Mouse (Mus musculus): Measurements from ENCODE around the gene Nudt9.

Nudt9 gene

DNA sequence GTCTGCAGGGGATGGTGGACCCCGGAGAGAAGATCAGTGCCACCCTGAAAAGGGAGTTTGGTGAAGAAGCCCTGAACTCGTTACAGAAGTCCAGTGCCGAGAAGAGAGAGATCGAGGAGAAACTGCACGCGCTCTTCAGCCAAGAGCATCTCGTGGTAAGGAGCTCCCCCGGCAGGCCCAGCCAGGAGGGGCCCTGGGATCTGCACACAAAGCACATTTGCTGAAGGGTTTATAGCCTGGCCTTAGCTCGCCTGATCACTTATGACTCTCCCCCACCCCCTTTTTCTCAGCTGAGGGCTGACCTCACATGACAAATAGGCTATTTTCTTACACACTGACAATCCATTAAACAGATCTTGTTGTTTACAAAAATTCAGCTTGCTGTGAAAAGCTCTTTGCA is 13.5 kb downstream of the Nudt9 start:
- ChIA-PET POLR2A (interaction anchor here in 2 of 4 experiments (0.7 to 1.8 kb wide), 3 partner anchors 11 to 387 kb away, joined by 3 to 7 read pairs (median 3); no protein-coding TSS in a partner anchor), CTCF (interaction anchor here (0.7 to 5.3 kb wide), 8 partner anchors 11 to 307 kb away, joined by 3 to 28 read pairs (median 6); no protein-coding TSS in a partner anchor)

GRCm38 (mm10) chr5:104060429-104060828 is 14.3 kb downstream of the Nudt9 start:
- ChIA-PET CTCF (interaction anchor here in 3 of 4 experiments (1.4 to 5.3 kb wide), 4 partner anchors 14 to 61 kb away, joined by 4 to 28 read pairs (median 8); no protein-coding TSS in a partner anchor), POLR2A (interaction anchor here in 2 of 4 experiments (0.7 to 1.8 kb wide), 3 partner anchors 10 to 386 kb away, joined by 3 to 7 read pairs (median 3); no protein-coding TSS in a partner anchor)

DNA sequence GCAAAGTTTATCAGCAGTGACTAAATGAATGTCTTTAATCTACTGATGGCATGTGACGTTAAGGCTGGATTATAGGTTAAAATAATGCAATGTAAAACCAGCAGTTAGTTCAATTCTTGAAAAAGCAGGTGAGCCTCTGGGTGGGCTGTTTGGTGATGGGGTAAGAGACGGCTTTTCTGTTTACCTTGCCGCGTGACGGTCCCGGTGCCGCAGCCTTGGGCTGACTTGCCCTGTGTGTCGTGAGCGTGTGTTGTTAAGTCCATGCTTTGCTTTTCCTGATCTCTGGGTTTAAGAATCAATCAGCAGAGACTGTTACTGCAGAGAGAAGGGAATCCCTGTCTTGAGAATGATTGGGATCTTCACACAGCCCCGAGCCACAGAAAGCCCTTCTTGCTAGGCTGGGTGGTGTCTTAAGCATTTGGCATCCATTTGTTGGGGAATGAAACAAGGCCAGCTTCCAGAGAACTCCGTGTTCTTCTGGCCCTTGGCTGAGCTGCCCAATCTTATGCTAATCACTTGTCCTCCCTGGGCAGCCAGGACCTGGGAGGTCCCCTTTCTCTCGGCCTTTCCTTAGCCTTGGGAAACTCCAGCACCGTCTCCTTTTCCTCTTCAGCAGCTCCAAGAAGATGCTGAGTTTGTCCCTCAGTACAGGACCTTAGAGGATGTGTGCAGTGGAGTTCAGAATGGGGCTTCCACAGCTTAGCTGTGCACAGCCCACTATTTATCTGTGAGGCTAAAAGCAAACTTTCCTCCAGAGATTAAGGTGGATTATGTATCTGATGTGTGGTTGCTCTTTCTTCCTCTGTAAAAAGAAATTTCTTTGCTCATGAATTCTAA is 16.0 kb downstream of the Nudt9 start:
- ChIA-PET POLR2A (interaction anchor here in 3 of 4 experiments (0.7 to 2.0 kb wide), 6 partner anchors 8 to 1190 kb away, joined by 3 to 4 read pairs (median 4); no protein-coding TSS in a partner anchor), CTCF (interaction anchor here in 2 of 4 experiments (0.5 to 1.4 kb wide), 2 partner anchors 62 to 632 kb away, joined by 4 read pairs; no protein-coding TSS in a partner anchor)

DNA sequence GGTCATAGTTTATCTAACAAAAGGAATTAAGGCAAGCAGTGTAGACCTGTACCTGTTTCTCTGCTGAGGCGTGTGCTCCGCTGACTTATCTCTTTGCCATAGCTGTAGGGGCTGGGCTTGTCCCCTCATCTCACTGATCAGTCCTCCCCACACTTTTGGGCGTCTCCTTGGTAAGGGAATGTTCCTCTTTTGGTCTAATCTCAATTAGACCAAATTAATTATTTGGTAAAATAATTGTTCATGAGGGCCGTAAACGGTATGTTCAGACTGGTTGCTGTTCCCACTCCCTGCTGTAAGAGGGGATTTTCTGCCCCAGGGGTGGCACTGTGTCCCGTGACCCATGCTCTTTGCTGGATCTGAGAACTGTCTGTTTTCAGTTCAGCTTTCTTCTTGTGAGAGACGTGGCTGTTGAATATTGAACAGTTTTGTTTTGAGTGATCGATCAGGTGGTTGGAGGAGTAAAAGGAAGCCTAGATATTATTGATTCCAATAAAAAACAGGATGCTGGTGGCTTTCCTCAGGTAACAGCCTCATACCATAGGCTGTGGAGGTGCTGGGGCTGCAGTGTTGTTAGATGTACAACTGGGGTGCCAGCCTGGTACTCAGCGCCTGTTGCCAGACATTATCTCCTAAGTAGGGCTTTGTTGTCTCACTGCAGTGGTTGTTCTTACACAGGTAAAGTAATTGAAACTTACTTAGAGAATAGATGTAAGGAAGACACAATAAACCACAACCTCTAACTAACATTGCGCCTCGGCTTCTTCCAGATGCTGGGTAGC is 16.9 kb downstream of the Nudt9 start:
- POLR2A ChIA-PET = interaction anchor here in 1 of 4 experiments (1.6 to 2.0 kb wide), 3 partner anchors 7 to 15 kb away, joined by 4 read pairs; no protein-coding TSS in a partner anchor
- CTCF ChIA-PET = interaction anchor here in 2 of 4 experiments (0.5 to 1.4 kb wide), 2 partner anchors 63 to 337 kb away, joined by 4 to 6 read pairs; no protein-coding TSS in a partner anchor

GRCm38 (mm10) chr5:104068751-104069150 is 22.6 kb downstream of the Nudt9 start:
- ChIA-PET POLR2A (interaction anchor here in 1 of 4 experiments (1.1 kb wide), 1 partner anchor 12 kb away, joined by 3 read pairs; no protein-coding TSS in a partner anchor), CTCF (no interaction called here)

- POLR2A ChIA-PET = interaction anchor here in 1 of 4 experiments (1.1 to 2.0 kb wide), 2 partner anchors 9 to 11 kb away, joined by 4 to 7 read pairs; no protein-coding TSS in a partner anchor
- CTCF ChIA-PET = no interaction called here
These were observed 24.9 kb downstream of the Nudt9 start for GRCm38 (mm10) chr5:104071048-104071447.

GRCm38 (mm10) chr5:104072272-104072886 is 26.3 kb downstream of the Nudt9 start:
- ChIA-PET POLR2A (interaction anchor here in 3 of 4 experiments (0.8 to 1.6 kb wide), 8 partner anchors 11 to 294 kb away, joined by 3 to 4 read pairs (median 4); no protein-coding TSS in a partner anchor), CTCF (interaction anchor here (0.8 to 1.7 kb wide), 12 partner anchors 14 to 146 kb away, joined by 3 to 12 read pairs (median 4); no protein-coding TSS in a partner anchor)

- ChIA-PET POLR2A (interaction anchor here in 2 of 4 experiments (0.6 to 1.6 kb wide), 6 partner anchors 15 to 366 kb away, joined by 3 to 4 read pairs (median 4); no protein-coding TSS in a partner anchor), CTCF (interaction anchor here (0.6 to 1.9 kb wide), 22 partner anchors 9 to 1978 kb away, joined by 3 to 19 read pairs (median 4); no protein-coding TSS in a partner anchor)
These were observed 27.5 kb downstream of the Nudt9 start for GRCm38 (mm10) chr5:104073602-104074001.

- ChIA-PET CTCF (interaction anchor here (0.5 to 1.9 kb wide), 87 partner anchors 8 to 1919 kb away, joined by 3 to 21 read pairs (median 4); partner anchors contain the start of genes Dmp1 (in 1 of the 4) and Dspp (in 1 of the 4)), POLR2A (interaction anchor here (0.6 to 1.6 kb wide), 16 partner anchors 11 to 1294 kb away, joined by 3 to 4 read pairs (median 3); no protein-coding TSS in a partner anchor)
These were observed 28.3 kb downstream of the Nudt9 start for GRCm38 (mm10) chr5:104074388-104074787.

DNA sequence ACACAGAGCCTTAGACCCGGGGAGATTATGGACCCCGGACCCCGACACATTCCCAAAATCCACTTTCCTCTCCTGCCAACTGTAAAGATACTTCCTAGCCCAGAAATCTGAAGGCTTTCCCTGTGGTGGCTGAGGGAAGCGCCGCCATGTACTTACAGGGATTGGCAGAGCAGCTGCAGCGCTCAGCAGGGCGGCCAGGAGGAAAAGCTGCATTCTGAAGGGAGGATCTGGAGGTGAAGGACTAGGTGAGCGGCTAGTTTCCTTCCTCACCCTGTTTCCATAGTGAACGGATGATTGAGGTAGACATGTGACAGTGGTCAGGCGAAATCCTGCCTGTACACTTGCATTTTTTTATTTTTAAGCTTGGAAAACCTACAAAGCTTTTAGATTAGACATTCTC is 30.3 kb downstream of the Nudt9 start:
- ChIA-PET POLR2A (interaction anchor here in 3 of 4 experiments (0.6 to 1.9 kb wide), 5 partner anchors 30 to 1177 kb away, joined by 3 to 9 read pairs (median 3); no protein-coding TSS in a partner anchor), CTCF (interaction anchor here in 2 of 4 experiments (0.7 to 1.0 kb wide), 3 partner anchors 18 to 76 kb away, joined by 3 to 7 read pairs (median 3); no protein-coding TSS in a partner anchor)

GRCm38 (mm10) chr5:104077508-104077907 is 31.4 kb downstream of the Nudt9 start, which contains the start of gene Gm17660:
Gm17660 (minus strand) TSS chr5:104077608.
- ChIA-PET POLR2A (interaction anchor here in 1 of 4 experiments (0.9 to 1.1 kb wide), 3 partner anchors 11 to 31 kb away, joined by 3 to 4 read pairs (median 3); no protein-coding TSS in a partner anchor), CTCF (interaction anchor here in 1 of 4 experiments (1.4 kb wide), 1 partner anchor 19 kb away, joined by 3 read pairs; no protein-coding TSS in a partner anchor)

GRCm38 (mm10) chr5:104080736-104081135 is 34.6 kb downstream of the Nudt9 start:
- CTCF ChIA-PET = no interaction called here
- POLR2A ChIA-PET = interaction anchor here in 1 of 4 experiments (1.1 kb wide), 1 partner anchor 24 kb away, joined by 3 read pairs; no protein-coding TSS in a partner anchor

DNA sequence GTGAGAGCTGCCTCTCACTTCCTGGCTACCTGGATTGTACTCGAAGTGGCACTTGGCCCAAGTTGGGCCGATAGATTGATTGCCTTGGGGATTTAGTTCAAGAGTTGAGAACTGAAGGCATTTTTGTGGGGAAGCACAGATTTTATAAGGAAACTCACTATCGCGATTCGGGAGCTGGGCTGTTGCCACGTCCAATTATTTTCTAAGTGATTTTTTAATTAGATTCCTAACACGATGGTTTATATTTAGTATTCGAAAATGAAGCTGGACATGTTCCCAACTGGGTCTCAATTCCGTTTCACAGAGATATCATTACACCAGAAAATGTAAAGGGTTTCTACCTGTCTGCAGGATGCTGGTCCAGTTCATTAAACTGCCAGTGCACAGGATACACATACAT is 39.3 kb downstream of the Nudt9 start:
- ChIA-PET POLR2A (interaction anchor here in 1 of 4 experiments (1.2 kb wide), 1 partner anchor 10 kb away, joined by 3 read pairs; no protein-coding TSS in a partner anchor), CTCF (interaction anchor here in 1 of 4 experiments (1.0 kb wide), 1 partner anchor 11 kb away, joined by 3 read pairs; no protein-coding TSS in a partner anchor)

DNA sequence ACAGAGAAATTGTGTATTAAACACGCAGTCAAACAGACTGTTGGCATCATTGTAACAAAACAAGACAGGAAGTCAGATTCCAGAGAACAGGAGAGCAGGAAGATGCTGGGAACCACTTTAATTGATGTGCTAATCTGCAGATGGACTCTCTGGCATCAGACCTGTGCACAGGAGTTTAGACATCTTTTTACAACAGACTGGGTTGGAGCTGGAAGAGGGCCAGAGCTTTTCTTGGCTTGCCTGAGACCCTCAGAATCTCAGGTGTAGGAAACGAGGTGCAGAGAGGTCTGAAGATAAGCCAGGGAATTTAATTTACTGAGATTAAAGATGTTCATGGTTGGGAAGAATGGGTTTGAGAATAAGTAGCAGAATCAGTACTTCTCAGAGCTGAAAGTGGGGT is 43.6 kb downstream of the Nudt9 start:
- CTCF ChIA-PET = no interaction called here
- POLR2A ChIA-PET = interaction anchor here in 1 of 4 experiments (0.8 to 1.0 kb wide), 2 partner anchors 19 to 68 kb away, joined by 3 read pairs; partner anchors contain the start of gene Hsd17b11

GRCm38 (mm10) chr5:104095416-104096077 is 49.4 kb downstream of the Nudt9 start:
- ChIA-PET POLR2A (interaction anchor here in 2 of 4 experiments (0.8 to 1.1 kb wide), 2 partner anchors 14 kb away, joined by 3 to 5 read pairs; no protein-coding TSS in a partner anchor), CTCF (interaction anchor here in 1 of 4 experiments (1.3 kb wide), 1 partner anchor 20 kb away, joined by 7 read pairs; no protein-coding TSS in a partner anchor)

Measured in embryonic stem cell, embryonic (primary cell).